Mouse (Mus musculus) hindbrain, embryonic 16.5 days (tissue): ENCODE data around the gene Dynlt1c. TPM values are rescaled to one million over a fixed set of nuclear protein-coding genes. Genes with fewer than 3 reads are reported as not detected.
"Not testable (repeated sequence)": the region's sequence is repeated elsewhere in the genome, so short reads cannot be mapped to it uniquely, and the experiment has no call there.

Experiments
- ATAC-seq: fragments of 200-750 bp; cut with Nextera tagmentation; 2 replicates; pipeline ENCODE4 v1.8.0; 2017; ENCODE audit warnings: moderate TSS enrichment, moderate library complexity
- H3K27ac ChIP-seq: fragments of 300-500 bp; sonication (generic); 2 replicates; pipeline ENCODE4 v1.5.1; 2014; ENCODE audit warnings: low read depth, mild to moderate bottlenecking, control low read depth, low read length, moderate library complexity
- H3K27me3 ChIP-seq: fragments of 300-500 bp; sonication (generic); replicated peaks from 2 replicates; pipeline ENCODE4 v1.6.1; 2014; ENCODE audit warnings: low read length; ENCODE audit not compliant: control insufficient read depth, insufficient read depth
- H3K36me3 ChIP-seq: fragments of 300-500 bp; sonication (generic); 2 replicates; pipeline ENCODE4 v1.6.1; 2014; ENCODE audit warnings: mild to moderate bottlenecking, low read length, moderate library complexity, mixed read lengths; ENCODE audit not compliant: control insufficient read depth, insufficient read depth
- H3K4me1 ChIP-seq: fragments of 300-500 bp; sonication (generic); 2 replicates; pipeline ENCODE4 v1.6.1; 2014; ENCODE audit warnings: low read depth, low read length; ENCODE audit not compliant: control insufficient read depth, insufficient read depth
- H3K4me2 ChIP-seq: fragments of 300-500 bp; sonication (generic); 2 replicates; pipeline ENCODE4 v1.6.1; 2014; ENCODE audit warnings: mild to moderate bottlenecking, low read length, control low read depth, moderate library complexity
- H3K4me3 ChIP-seq: fragments of 300-500 bp; sonication (generic); 2 replicates; pipeline ENCODE4 v1.5.1; 2014; ENCODE audit warnings: mild to moderate bottlenecking, low read length, control low read depth, moderate library complexity
- H3K9ac ChIP-seq: fragments of 300-500 bp; sonication (generic); 2 replicates; pipeline ENCODE4 v1.6.1; 2014; ENCODE audit warnings: low read depth, mild to moderate bottlenecking, control low read depth, low read length, moderate library complexity
- H3K9me3 ChIP-seq: fragments of 300-500 bp; sonication (generic); 2 replicates; pipeline ENCODE4 v1.6.1; 2014; ENCODE audit warnings: mild to moderate bottlenecking, low read length, moderate library complexity; ENCODE audit not compliant: control insufficient read depth
- WGBS: fragments of 180-500 bp; shearing (Covaris S2); extraction: QIAGEN DNeasy Blood & Tissue Kit; methylation state at CpG from one replicate; pipeline ENCODE4 v1.1.7; 2014; 5-methylcytosine and 5-hydroxymethylcytosine counted together
- polyA plus RNA-seq: library from polyadenylated mRNA; unstranded; fragments of >200 nt; fragmentation: Nextera tagmentation; extraction: Ambion mirVana; gene quantifications from 2 replicates; pipeline ENCODE4 v1.2.1, GENCODE M21; 2015

Dynlt1c gene
- polyA plus RNA-seq, 1 experiment from 2014 or later = 43.5 TPM

GRCm38 (mm10) chr17:6614316-6614715 is 12.8 kb downstream of the Dynlt1c start:
- H3K4me2 ChIP-seq, H3K27ac ChIP-seq, H3K4me3 ChIP-seq, ATAC-seq, H3K9ac ChIP-seq, H3K4me1 ChIP-seq, H3K9me3 ChIP-seq, H3K27me3 ChIP-seq, H3K36me3 ChIP-seq: not testable (repeated sequence)
- WGBS = 85% methylated on average over 4 of the region's 9 CpGs

- 96% methylated on average over 9 of the region's 9 CpGs for WGBS
- not testable (repeated sequence) for H3K4me2 ChIP-seq, H3K4me3 ChIP-seq, H3K4me1 ChIP-seq, H3K36me3 ChIP-seq, H3K27me3 ChIP-seq, H3K27ac ChIP-seq, H3K9me3 ChIP-seq, H3K9ac ChIP-seq, ATAC-seq
Observed at GRCm38 (mm10) chr17:6616731-6617130, 15.3 kb downstream of the Dynlt1c start.

GRCm38 (mm10) chr17:6617689-6618400 is 16.4 kb downstream of the Dynlt1c start:
- peak; percentile 37 for ATAC-seq
- H3K4me2 ChIP-seq, H3K9ac ChIP-seq, H3K27ac ChIP-seq, H3K27me3 ChIP-seq, H3K9me3 ChIP-seq, H3K4me1 ChIP-seq, H3K4me3 ChIP-seq, H3K36me3 ChIP-seq: not testable (repeated sequence)
- 64% methylated on average over 6 of the region's 13 CpGs for WGBS

- not testable (repeated sequence) for ATAC-seq
- 79% methylated on average over 5 of the region's 5 CpGs for WGBS
Observed at GRCm38 (mm10) chr17:6619271-6619670, 17.8 kb downstream of the Dynlt1c start.

GRCm38 (mm10) chr17:6620035-6620434 is 18.6 kb downstream of the Dynlt1c start:
- H3K9ac ChIP-seq, H3K27ac ChIP-seq, ATAC-seq, H3K9me3 ChIP-seq, H3K4me3 ChIP-seq, H3K4me1 ChIP-seq, H3K4me2 ChIP-seq, H3K27me3 ChIP-seq, H3K36me3 ChIP-seq: not testable (repeated sequence)
- 84% methylated on average over 4 of the region's 6 CpGs for WGBS

More at GRCm38 (mm10) chr17:6619271-6619670, 17.8 kb downstream of the Dynlt1c start:
- H3K27me3 ChIP-seq, H3K4me2 ChIP-seq, H3K9me3 ChIP-seq, H3K36me3 ChIP-seq, H3K27ac ChIP-seq, H3K4me1 ChIP-seq, H3K4me3 ChIP-seq, H3K9ac ChIP-seq: not testable (repeated sequence)

- ATAC-seq = not testable (repeated sequence)
- 89% methylated on average over 17 of the region's 20 CpGs for WGBS
Observed at GRCm38 (mm10) chr17:6620730-6621451, 19.4 kb downstream of the Dynlt1c start.

GRCm38 (mm10) chr17:6621976-6622375 is 20.5 kb downstream of the Dynlt1c start:
- H3K4me3 ChIP-seq, H3K4me2 ChIP-seq, H3K9me3 ChIP-seq, H3K4me1 ChIP-seq, H3K27ac ChIP-seq, H3K27me3 ChIP-seq, H3K9ac ChIP-seq, H3K36me3 ChIP-seq, ATAC-seq: not testable (repeated sequence)
- 86% methylated on average over 11 of the region's 12 CpGs for WGBS

More at GRCm38 (mm10) chr17:6620730-6621451, 19.4 kb downstream of the Dynlt1c start:
- H3K9me3 ChIP-seq, H3K36me3 ChIP-seq, H3K27ac ChIP-seq, H3K4me3 ChIP-seq, H3K4me1 ChIP-seq, H3K27me3 ChIP-seq, H3K4me2 ChIP-seq, H3K9ac ChIP-seq: not testable (repeated sequence)

- not testable (repeated sequence) for H3K27ac ChIP-seq, H3K9ac ChIP-seq, H3K4me1 ChIP-seq, ATAC-seq, H3K4me3 ChIP-seq, H3K27me3 ChIP-seq, H3K9me3 ChIP-seq, H3K36me3 ChIP-seq, H3K4me2 ChIP-seq
- WGBS = 89% methylated on average over 2 of the region's 6 CpGs
Observed at GRCm38 (mm10) chr17:6624926-6625558, 23.6 kb downstream of the Dynlt1c start.

- H3K4me3 ChIP-seq, H3K36me3 ChIP-seq, H3K27ac ChIP-seq, ATAC-seq, H3K4me2 ChIP-seq, H3K9me3 ChIP-seq, H3K4me1 ChIP-seq, H3K9ac ChIP-seq, H3K27me3 ChIP-seq: not testable (repeated sequence)
- WGBS = 86% methylated on average over 4 of the region's 4 CpGs
Observed at GRCm38 (mm10) chr17:6630398-6630797, 28.9 kb downstream of the Dynlt1c start.
